Mouse (Mus musculus): ENCODE data around the gene Sh2d6. TPM values are rescaled to one million over a fixed set of nuclear protein-coding genes. Genes with fewer than 3 reads are reported as not detected.

Gene Sh2d6
- polyA plus RNA-seq, 1 experiment = not detected

DNA sequence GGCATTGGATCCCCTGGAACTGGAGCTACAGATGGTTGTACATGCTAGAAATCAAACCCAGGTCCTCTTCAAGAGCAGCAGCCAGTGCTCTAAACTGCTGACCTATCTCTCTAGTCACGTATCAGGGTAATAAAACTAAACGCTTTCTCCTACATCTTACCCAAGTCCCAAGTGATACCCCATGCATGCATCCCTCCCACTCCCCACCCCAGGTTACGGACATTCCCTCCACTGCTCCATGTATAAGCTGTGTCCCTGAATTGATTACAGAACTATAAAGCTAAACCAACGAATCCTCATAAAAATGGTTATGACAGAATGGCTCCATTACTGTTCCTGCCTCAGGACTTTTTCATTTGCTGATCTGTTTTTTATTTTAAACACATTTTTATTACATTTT lies 55.3 kb downstream of the Sh2d6 start:
- TF ChIP-seq POLR2A (IDR thresholded peaks at IDR 0.05; ENCODE audit: borderline replicate concordance, low read depth, low read length) (no peak), CTCF (IDR thresholded peaks at IDR 0.05; ENCODE audit: low read depth, low read length) (no peak)
- Histone ChIP-seq H3K4me3 (ENCODE audit: insufficient read depth, low read length) (no peak overlapping the region), H3K27ac (ENCODE audit: insufficient read depth, low read depth, low read length) (no peak overlapping the region), H3K4me1 (ENCODE audit: control insufficient read depth, insufficient read depth, low read length) (peaks cover 5% of the 10 kb centered on the region)

DNA sequence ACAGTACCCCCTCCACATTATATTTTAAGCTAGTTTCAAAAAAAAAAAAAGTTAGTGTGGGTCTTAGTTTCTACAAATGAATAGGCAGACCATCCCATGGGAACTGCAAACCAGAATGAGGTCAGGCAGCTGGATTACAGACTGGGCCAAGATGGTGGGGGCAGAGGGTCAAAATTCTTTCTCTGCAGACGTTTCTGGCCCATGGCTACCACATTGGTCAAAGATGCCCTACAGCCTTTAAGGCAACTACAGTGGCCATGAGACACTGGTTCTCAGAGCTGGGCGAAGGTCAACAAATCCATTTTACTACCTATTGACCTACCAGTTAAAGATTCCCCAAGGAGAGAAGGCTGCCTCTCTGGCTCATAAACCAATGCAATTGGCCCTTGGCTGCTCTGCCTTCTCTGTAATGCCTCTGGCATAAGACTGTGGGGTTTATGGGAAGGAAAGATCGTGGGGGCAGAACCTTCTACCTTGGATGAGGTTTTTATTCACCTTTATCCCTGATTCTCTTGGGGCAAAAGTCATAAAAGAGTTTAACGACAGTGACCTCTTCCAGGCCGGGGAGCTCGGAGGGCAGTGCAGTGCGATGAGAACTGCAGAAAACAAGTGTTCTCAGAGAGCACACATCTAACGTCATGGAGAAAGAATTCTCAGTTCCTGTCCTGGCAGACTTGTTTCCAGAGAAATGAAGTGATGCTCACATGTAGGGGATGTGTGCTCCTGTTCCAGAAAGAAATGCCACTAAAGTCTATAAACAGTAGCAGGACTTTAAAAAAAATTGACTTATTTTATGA lies 55.9 kb downstream of the Sh2d6 start:
- TF ChIP-seq POLR2A (IDR thresholded peaks at IDR 0.05; ENCODE audit: borderline replicate concordance, low read depth, low read length) = no peak
- no peak for TF ChIP-seq CTCF (IDR thresholded peaks at IDR 0.05; ENCODE audit: low read depth, low read length)
- no peak overlapping the region for H3K27ac ChIP-seq (ENCODE audit: insufficient read depth, low read depth, low read length)
- H3K4me3 ChIP-seq (ENCODE audit: insufficient read depth, low read length) = no peak overlapping the region
- peaks cover 7% of the 10 kb centered on the region for H3K4me1 ChIP-seq (ENCODE audit: control insufficient read depth, insufficient read depth, low read length)

Other genes starting within 250 kb of the Sh2d6 start
- gene Sftpb, start 217.1 kb downstream of the Sh2d6 start, polyA plus RNA-seq (2012; ENCODE audit: insufficient read depth, insufficient read length, missing spikeins) = not detected in 2 replicates
- 19.9 and 20.2 TPM in 2 replicates for gene Usp39, start 176.5 kb downstream of the Sh2d6 start, polyA plus RNA-seq (2012; ENCODE audit: insufficient read depth, insufficient read length, missing spikeins)
- 33.9 and 36.5 TPM in 2 replicates for gene 0610030E20Rik, start 174.4 kb downstream of the Sh2d6 start, polyA plus RNA-seq (2012; ENCODE audit: insufficient read depth, insufficient read length, missing spikeins)
- 3.0 and 3.6 TPM in 2 replicates for gene Tmem150a, start 166.3 kb downstream of the Sh2d6 start, polyA plus RNA-seq (2012; ENCODE audit: insufficient read depth, insufficient read length, missing spikeins)
- 97.4 and 105 TPM in 2 replicates for gene Rnf181, start 154.8 kb downstream of the Sh2d6 start, polyA plus RNA-seq (2012; ENCODE audit: insufficient read depth, insufficient read length, missing spikeins)
- 5.3 and 10.5 TPM in 2 replicates for gene Vamp5, start 141.2 kb downstream of the Sh2d6 start, polyA plus RNA-seq (2012; ENCODE audit: insufficient read depth, insufficient read length, missing spikeins)
- 348 and 352 TPM in 2 replicates for gene Vamp8, start 131.0 kb downstream of the Sh2d6 start, polyA plus RNA-seq (2012; ENCODE audit: insufficient read depth, insufficient read length, missing spikeins)
- 15.7 and 18.3 TPM in 2 replicates for gene Ggcx, start 107.4 kb downstream of the Sh2d6 start, polyA plus RNA-seq (2012; ENCODE audit: insufficient read depth, insufficient read length, missing spikeins)
- gene Mat2a, start 82.1 kb downstream of the Sh2d6 start, polyA plus RNA-seq (2012; ENCODE audit: insufficient read depth, insufficient read length, missing spikeins) = 88.0 and 88.8 TPM in 2 replicates
- gene Capg, start 22.7 kb upstream of the Sh2d6 start, polyA plus RNA-seq (2012; ENCODE audit: insufficient read depth, insufficient read length, missing spikeins) = 788 and 835 TPM in 2 replicates
- 12.0 and 12.6 TPM in 2 replicates for gene Elmod3, start 76.7 kb upstream of the Sh2d6 start, polyA plus RNA-seq (2012; ENCODE audit: insufficient read depth, insufficient read length, missing spikeins)
- gene Retsat, start 76.8 kb upstream of the Sh2d6 start, polyA plus RNA-seq (2012; ENCODE audit: insufficient read depth, insufficient read length, missing spikeins) = 15.7 and 21.3 TPM in 2 replicates
- gene Tgoln1, start 95.3 kb upstream of the Sh2d6 start, polyA plus RNA-seq (2012; ENCODE audit: insufficient read depth, insufficient read length, missing spikeins) = 80.0 and 87.9 TPM in 2 replicates

Data from bone marrow macrophage, adult 2 months (primary cell).